Mouse (Mus musculus): ENCODE results near the gene Naa60.

Gene Naa60

DNA sequence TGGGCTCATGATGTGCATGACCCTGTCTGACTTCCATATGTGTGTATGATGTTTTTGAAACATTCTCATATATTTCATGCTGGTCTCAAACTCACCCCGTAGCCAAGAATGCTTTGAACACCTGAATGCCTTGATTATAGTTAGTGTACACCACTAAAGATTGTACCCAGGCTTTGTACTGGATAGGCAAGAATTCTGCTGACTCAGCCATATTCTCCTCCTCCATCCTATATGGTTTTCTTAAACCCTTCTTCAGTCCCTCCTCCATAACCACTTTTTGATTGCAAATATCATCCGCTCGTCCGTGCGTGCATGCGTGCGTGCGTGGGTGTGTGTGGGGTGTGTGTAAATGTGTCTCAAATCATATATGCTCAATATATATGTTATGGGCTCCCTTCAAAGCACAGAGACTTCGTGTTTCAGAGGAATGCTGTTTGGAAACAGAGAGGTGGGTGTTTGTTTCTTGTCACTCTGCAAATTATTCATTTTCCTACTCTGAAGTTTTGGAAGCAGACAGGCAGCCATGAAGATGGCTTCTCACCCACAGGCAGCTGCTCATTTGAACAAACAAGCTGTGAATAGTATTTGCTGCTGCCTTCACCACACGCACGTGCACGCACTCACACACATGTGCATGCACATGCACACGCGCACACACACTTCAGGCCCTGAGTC, 19.6 kb downstream of the Naa60 start:
- DNase-seq (ENCODE audit: low read depth): no peak

DNA sequence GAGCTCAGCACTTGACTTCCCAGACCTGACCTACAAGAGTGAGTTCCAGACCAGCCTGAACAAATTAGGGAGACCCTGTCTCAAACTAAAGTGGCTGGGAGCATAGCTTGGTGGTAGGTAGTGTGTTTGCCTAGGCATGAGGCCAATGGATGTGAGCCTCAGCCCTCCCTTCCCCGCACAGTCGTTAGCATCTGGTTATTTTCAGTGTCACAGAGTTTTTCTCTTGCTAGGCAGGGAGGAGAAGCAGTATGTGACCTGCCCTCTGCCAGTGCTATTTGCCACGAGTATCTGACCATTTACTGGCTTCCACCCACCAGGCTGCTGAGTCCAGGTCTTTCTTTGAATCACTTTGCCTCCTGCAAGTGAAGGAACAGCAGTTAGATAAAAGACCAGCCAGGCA, 21.6 kb downstream of the Naa60 start:
- no peak for DNase-seq (ENCODE audit: low read depth)

DNA sequence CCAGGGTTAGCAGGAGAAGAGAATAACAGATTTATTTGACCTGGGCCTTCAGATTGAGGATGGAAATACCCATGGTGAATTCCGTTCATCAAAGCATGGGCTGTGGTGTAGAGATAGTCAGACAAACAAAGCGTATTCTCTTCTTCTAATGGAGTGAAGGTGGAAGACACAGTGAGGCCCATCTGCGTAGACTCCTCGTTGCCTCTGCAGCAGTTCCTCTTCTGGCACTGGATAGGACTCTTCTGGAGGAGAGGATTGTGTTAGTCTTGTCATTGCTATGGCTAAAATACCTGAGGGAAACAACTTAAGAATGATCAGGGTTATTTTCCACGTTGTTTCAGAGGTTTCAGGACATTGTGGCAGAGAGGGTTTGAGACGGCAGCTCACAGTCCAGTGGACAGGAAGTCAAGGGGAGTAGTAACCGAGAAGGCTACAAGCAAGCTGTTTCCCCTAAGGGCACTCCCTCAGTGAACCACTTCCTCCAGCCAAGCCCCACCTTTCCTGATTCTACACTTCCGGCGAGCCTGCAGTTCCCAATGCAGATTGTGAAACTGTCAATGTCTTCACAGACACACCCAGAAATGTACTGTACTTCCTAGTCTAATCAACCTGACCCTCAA, 23.1 kb downstream of the Naa60 start:
- peak; percentile 57 for DNase-seq (ENCODE audit: low read depth)

DNA sequence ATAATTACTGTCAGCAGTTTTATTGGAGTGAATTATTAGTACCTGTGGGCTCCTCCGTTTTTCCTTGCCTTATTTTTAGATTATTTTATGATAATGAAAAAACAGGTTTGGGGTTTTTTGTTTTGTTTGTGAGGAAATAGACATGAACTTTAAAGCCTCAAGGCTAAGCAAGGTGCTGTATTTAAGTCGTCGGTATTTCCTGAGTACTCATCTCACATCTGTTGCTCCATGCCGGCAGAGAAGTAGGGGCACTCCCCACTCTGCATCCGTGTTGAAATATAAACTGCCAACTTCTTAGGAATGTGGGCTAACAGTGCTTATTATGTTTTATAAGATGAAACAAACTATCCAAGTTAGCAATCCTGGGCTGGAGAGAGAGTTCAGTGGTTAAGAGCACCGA, 23.9 kb downstream of the Naa60 start:
- DNase-seq (ENCODE audit: low read depth): no peak

DNA sequence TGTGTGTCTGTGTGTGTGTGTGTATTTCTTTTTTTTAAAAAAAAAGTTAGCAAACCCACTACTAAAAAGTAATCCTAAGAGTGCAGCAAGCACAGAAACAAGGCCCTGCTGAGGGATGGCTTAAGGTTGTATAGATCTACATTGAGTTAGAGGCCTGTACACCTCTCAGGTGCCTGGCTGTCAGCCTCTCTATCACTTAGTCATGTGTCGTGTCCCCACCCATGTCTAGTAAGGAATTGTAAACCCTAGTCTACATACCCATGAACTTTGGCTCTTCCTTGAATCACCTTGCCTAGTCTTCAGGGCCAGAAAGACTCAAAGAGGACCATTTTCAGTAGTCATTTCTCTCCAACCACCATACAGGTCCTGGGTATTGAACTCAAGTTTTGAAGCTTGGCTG, 24.4 kb downstream of the Naa60 start:
- DNase-seq (ENCODE audit: low read depth): no peak

DNA sequence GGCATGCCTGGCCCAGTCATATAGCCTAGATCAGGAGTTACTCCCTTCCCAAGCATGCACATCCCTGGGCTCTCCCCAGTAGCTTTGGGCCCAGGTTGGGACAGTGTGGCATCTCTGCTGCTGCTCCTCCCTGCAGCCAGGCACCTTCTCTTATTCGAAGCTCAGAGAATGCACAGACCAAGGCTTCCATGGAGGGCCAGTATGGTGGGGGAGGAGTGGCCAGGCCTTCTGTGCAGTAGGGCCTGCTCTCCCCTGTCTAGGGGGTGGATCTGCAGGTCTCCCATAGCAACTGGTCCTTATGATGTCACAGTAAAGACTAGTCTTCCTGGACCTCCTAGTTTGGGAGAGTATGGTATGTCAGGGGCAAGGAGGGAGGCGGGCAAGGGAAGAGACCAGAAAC, 35.3 kb downstream of the Naa60 start:
- no peak for DNase-seq (ENCODE audit: low read depth)

DNA sequence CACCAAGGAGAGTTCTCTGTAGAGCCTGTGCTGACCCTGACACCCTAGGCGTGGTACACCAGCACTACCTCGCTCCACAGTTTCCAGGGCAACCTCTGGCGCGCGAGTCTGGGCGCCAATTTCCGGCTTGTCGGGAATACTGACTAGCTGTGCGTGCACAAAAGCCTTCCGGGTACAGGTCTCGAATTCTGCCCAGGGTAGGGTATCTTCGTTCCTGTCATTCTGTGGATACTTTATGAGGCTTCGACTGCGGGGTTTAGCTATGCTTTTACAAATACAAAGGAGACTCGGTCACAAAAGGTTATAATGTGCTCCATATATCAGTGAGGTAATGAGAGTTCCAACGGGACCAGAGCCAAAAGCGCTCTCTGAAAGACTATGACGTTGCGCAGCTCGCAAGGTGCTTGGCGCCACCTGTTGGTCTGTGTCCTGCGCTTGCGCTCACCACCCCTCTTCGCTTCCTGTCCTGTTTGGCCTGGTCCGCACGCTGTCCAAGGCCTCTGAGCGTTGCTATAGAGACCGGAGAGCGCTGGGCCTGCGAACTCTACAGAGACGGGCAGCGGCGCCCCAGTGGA, 36.4 kb downstream of the Naa60 start, which contains the start of the genes 1700037C18Rik and Cluap1:
TSS of gene 1700037C18Rik (minus strand) at position 153 of the 575 bp plus-strand sequence.
TSS of gene Cluap1 (plus strand) at position 265 of the 575 bp plus-strand sequence.
- peak; percentile 92 for DNase-seq (ENCODE audit: low read depth)

DNA sequence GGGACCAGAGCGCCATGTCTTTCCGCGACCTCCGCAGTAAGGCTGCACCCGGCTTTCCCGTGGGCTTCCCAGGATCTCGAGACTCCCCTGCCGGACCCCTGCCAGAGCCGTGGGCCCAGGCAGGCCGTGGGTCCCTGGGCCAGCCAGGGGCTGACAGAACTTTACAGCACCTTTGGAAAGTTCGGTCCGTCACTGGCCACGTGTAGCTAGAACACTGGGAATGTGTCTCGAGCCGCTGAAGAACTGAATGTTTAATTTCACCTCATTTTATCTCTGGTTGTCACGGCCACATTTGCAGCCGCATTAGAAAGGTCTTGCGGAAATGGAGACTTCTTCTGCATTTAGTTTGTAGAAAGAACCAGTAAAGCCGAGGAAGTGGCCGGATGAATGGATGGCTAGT, 36.9 kb downstream of the Naa60 start:
- no peak for DNase-seq (ENCODE audit: low read depth)

DNA sequence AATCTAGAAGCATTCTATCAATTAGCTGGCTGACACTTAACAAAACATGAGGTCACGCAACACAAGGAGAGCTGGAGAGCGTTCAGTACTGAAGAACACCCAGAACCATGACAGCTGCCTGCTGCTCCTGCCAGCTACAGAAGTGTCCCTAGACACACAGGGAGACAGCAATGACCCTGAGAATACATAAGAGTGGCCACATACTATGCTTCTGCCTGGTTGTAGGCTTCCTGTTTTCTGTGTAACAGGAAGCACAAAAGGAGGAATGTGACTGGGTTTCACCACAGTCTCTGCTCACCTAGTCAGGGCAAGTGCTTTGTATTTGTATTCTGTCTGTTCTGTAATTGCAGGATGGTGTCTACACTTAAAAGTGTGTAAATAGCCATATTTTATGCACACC, 48.6 kb downstream of the Naa60 start:
- DNase-seq (ENCODE audit: low read depth): no peak

DNA sequence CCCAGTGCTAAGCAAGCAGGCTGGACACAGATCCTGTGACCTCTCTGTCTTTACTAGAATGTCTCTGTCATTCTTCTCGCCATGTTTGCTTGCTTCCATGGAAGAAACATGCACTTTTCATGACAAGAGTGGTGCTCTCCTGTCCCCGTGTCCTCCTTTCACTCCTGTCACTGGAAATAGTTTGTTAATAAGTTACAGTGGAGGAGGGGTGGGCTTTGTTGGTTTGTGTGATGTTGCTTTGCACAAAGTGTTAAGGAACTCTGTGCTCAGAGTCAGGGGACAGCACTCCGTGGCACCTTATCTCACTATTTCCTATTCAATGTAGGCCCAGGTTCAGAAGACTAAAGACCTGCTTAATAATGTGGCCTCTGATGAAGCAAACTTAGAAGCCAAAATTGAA, 51.3 kb downstream of the Naa60 start:
- DNase-seq (ENCODE audit: low read depth): no peak

DNA sequence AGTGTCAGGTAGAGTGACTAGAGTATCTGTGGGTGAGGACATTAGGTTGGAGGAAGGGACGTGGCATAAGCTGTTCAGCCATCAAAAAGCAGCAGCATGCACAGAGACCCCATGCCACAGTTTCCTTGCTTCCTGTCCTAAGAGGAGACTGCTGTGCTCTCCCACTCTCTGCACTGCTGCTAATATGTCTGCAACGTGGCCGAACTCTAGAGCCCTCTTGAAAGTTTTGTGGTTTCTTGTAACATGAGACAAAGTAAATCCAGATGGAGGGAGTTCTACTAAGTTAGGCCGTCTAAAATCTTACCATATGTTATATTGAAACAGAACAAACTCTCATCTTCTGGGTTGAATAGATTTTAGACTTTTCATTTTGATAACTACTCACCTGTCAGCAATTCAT, 51.8 kb downstream of the Naa60 start:
- DNase-seq (ENCODE audit: low read depth): no peak

DNA sequence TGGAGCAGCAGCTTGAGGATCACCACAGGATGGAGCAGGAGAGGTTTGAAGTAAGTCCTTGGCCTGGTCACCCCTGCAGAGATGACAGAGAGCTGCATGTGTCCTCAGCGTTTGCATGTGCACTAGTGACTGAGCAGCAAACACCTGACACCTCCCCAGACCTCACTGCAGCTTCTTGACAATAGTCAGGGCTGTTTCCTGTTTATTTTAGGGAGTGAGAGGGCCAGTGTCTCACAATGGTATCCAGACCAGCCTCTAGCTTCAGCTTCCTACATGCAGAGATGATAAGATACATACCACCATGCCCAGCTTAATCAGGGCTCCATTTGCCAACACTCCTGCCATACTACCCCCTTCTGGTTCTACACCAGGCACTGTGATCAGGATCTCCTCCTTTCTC, 56.4 kb downstream of the Naa60 start:
- no peak for DNase-seq (ENCODE audit: low read depth)

DNA sequence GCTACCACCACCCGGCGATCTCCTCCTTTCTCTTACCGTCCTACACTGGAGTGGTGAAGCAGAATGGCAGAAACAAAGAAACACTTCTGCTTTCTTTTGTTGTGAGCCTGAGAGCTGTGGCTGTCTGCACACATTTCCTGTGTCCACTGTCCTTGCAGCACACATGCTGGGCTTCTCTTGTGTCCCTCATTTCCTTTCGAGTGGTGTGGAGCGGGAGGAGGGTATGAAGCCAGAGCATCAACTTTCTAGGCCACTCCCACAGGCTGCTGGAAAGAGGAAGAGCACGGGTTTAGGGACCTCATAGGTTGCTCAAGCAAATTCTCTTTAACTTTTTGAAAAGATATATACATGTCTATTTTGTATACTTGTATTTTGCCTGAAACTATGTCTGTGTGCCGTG, 57.0 kb downstream of the Naa60 start:
- no peak for DNase-seq (ENCODE audit: low read depth)

DNA sequence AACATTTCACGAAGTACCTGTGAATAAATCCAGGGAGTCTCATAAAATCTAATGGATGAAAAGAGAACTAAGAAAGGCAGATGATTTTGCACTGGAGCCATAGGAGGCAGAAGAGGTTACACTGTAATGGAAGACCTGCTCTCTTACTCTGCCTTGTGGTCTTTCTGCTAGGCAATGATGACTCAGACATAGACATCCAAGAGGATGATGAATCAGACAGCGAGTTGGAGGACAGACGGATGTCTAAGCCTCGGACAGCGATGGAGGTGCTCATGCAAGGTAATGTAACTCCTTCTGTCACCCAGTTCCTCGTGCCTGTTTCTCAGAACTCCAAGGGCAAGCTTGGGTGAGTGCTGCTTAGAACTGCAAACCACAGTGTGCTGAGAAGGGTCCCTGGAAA, 61.4 kb downstream of the Naa60 start:
- no peak for DNase-seq (ENCODE audit: low read depth)

DNA sequence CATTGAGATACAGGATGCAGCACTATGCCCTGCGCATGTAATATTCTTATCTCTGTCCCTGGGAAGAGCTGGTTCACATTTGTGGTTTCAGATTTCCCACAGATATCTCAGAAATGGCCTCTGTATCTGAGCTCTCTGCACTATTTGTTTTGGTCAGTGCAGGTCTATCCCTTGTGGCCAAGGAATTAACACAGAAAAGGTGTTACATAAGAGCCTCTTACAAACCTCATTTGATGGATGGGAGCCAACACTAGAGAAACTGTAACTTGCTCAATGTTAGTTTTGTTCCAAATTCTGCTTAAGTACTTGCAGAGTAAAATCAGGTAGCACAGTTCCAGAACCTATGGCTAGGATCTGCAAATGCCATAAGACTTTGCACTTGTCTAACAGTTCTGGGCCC, 61.9 kb downstream of the Naa60 start:
- no peak for DNase-seq (ENCODE audit: low read depth)

DNA sequence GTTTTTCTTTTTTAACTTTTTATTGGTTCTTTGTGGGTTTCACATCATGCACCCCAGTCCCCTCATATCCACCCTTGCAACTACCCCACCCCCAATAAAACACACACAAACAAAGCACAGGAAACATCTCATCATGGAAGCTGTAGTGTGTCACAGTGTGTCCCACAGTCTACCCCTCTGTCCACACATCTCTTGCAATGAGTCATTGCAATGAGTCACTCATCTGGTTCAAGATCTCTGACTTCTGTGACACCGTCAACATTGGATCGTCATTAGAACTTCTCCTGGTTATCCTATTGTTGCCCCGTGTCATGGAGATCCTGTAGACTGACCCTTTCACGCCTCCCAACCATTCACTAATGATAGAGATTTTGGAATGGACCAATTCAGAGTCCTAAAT, 62.5 kb downstream of the Naa60 start:
- no peak for DNase-seq (ENCODE audit: low read depth)

DNA sequence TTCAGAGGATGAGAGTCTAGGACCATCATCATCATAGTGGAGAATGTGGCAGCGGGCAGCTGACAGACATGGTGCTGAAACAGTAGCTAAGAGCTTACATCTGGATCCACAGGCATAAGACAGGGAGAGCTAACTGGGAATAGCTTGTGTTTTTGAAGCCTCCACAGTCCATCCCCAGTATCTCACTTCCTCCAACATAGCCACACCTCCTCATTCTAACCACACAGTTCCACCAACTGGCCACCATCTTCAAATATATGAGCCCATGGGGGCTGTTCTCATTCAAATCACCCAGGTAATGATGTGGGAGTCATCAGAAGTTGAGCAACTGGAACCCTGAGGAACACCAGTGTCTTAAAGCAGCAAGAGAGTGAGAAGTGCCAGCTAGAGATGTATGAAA, 79.0 kb downstream of the Naa60 start:
- DNase-seq (ENCODE audit: low read depth): no peak

All from c-Kit-positive CD71-negative TER-119-negative erythroid progenitor cells, embryonic 14.5 days (primary cell).